Mouse (Mus musculus): ENCODE data around the gene Scn8a. TPM values are rescaled to one million over a fixed set of nuclear protein-coding genes. Genes with fewer than 3 reads are reported as not detected.
A peak's percentile ranks its signal among the peaks of the same experiment; 100 is the strongest.

Scn8a gene
- polyA plus RNA-seq, 1 experiment from 2014 or later: 29.2 TPM

- Histone ChIP-seq H3K27me3 (replicated peaks) (no peaks in the 10 kb centered on the region), H3K9me3 (replicated peaks) (no peaks in the 10 kb centered on the region), H3K4me2 (no peak overlapping the region), H3K4me1 (peaks cover 12% of the 10 kb centered on the region), H3K36me3 (no peaks in the 10 kb centered on the region), H3K27ac (replicated peaks) (no peak overlapping the region), H3K4me3 (replicated peaks) (no peak overlapping the region), H3K9ac (replicated peaks) (no peak overlapping the region)
- ATAC-seq (ENCODE audit: low FRiP score): no peak; the same call in 1 of the 2 replicates
- 28% methylated on average over 4 of the region's 4 CpGs for WGBS
Observed at GRCm38 (mm10) chr15:101088291-101088690, 218.6 kb downstream of the Scn8a start.

GRCm38 (mm10) chr15:101091551-101091950, 221.9 kb downstream of the Scn8a start:
- Histone ChIP-seq H3K27me3 (replicated peaks) (no peaks in the 10 kb centered on the region), H3K9me3 (replicated peaks) (no peaks in the 10 kb centered on the region), H3K27ac (replicated peaks) (no peak overlapping the region), H3K4me2 (no peak overlapping the region), H3K4me3 (replicated peaks) (no peak overlapping the region), H3K4me1 (peaks cover 21% of the 10 kb centered on the region), H3K9ac (replicated peaks) (no peak overlapping the region), H3K36me3 (no peaks in the 10 kb centered on the region)
- ATAC-seq (ENCODE audit: low FRiP score): no peak
- WGBS: 92% methylated on average over 8 of the region's 8 CpGs

GRCm38 (mm10) chr15:101092121-101092828, 222.6 kb downstream of the Scn8a start:
- no peak overlapping the region for H3K9ac ChIP-seq (replicated peaks)
- H3K9me3 ChIP-seq (replicated peaks): no peaks in the 10 kb centered on the region
- peak; percentile 21; the same call in 1 of the 2 replicates for ATAC-seq (ENCODE audit: low FRiP score)
- H3K36me3 ChIP-seq: no peaks in the 10 kb centered on the region
- H3K4me1 ChIP-seq: peaks cover 21% of the 10 kb centered on the region
- H3K27me3 ChIP-seq (replicated peaks): no peaks in the 10 kb centered on the region
- 21% methylated on average over 14 of the region's 14 CpGs for WGBS
- peak overlapping the region; percentile 57 for H3K27ac ChIP-seq (replicated peaks)
- peak overlapping the region; percentile 29 for H3K4me2 ChIP-seq
- no peak overlapping the region for H3K4me3 ChIP-seq (replicated peaks)

- Histone ChIP-seq H3K4me1 (peaks cover 25% of the 10 kb centered on the region), H3K36me3 (no peaks in the 10 kb centered on the region), H3K27me3 (replicated peaks) (no peaks in the 10 kb centered on the region), H3K4me2 (peak overlapping the region; percentile 29), H3K9me3 (replicated peaks) (no peaks in the 10 kb centered on the region), H3K9ac (replicated peaks) (no peak overlapping the region), H3K27ac (replicated peaks) (peak overlapping the region; percentile 64), H3K4me3 (replicated peaks) (no peak overlapping the region)
- 9% methylated on average over 25 of the region's 25 CpGs for WGBS
- ATAC-seq (ENCODE audit: low FRiP score): peak; percentile 77
Observed at GRCm38 (mm10) chr15:101092829-101093648, 223.4 kb downstream of the Scn8a start.

DNA sequence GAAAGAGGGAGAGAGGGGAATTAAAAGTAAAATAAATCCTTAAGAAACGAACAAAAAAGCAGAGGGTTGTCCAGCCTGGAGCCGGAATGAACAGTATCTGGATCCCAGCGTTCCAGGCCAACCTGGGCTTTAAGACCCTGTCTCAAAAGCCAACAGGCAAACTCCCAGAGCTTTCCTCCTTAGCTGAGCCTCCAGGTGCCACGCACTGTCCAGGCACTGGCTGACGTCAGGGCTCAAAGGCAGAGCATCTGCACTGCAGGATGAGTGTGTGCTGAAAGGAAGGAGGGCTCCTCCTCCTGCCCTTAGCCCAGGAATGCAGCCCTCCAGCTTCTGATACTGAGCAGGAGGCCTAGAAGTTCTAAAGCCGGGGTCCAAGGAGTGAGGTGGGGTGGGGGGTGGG, 224.3 kb downstream of the Scn8a start:
- Histone ChIP-seq H3K4me2 (no peak overlapping the region), H3K4me3 (replicated peaks) (no peak overlapping the region), H3K9me3 (replicated peaks) (no peaks in the 10 kb centered on the region), H3K36me3 (no peaks in the 10 kb centered on the region), H3K27ac (replicated peaks) (no peak overlapping the region), H3K4me1 (peaks cover 30% of the 10 kb centered on the region), H3K27me3 (replicated peaks) (no peaks in the 10 kb centered on the region), H3K9ac (replicated peaks) (no peak overlapping the region)
- no peak for ATAC-seq (ENCODE audit: low FRiP score)
- WGBS: 44% methylated on average over 6 of the region's 6 CpGs

- H3K4me3 ChIP-seq (replicated peaks): no peak overlapping the region
- H3K9me3 ChIP-seq (replicated peaks): no peaks in the 10 kb centered on the region
- no peaks in the 10 kb centered on the region for H3K27me3 ChIP-seq (replicated peaks)
- no peak overlapping the region for H3K9ac ChIP-seq (replicated peaks)
- H3K4me2 ChIP-seq: no peak overlapping the region
- H3K4me1 ChIP-seq: peaks cover 30% of the 10 kb centered on the region
- 63% methylated on average over 9 of the region's 9 CpGs for WGBS
- no peak for ATAC-seq (ENCODE audit: low FRiP score)
- no peaks in the 10 kb centered on the region for H3K36me3 ChIP-seq
- no peak overlapping the region for H3K27ac ChIP-seq (replicated peaks)
Observed at GRCm38 (mm10) chr15:101094979-101095378, 225.3 kb downstream of the Scn8a start.

DNA sequence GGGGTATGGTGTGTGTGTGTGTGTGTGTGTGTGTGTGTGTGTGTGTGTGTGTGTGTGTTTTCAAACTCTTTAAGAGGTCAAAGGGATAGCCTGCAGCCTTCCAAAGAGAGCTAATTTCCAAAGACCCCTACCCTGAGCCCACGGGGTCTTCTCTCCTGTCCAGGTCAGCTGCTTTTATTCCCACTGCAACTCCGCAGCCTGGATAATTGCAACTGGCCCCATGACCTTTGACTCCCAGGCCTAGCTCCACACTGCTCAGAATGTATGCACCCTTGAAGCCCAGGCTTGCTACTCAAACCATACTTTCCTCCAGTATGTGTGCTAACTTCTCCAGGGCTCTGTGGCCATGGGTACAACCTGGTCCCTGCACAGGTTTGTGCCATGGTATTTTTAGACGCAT, 225.7 kb downstream of the Scn8a start:
- H3K9ac ChIP-seq (replicated peaks): no peak overlapping the region
- no peak for ATAC-seq (ENCODE audit: low FRiP score)
- peaks cover 30% of the 10 kb centered on the region for H3K4me1 ChIP-seq
- no peaks in the 10 kb centered on the region for H3K9me3 ChIP-seq (replicated peaks)
- H3K4me2 ChIP-seq: no peak overlapping the region
- H3K27ac ChIP-seq (replicated peaks): no peak overlapping the region
- H3K4me3 ChIP-seq (replicated peaks): no peak overlapping the region
- 44% methylated on average over 3 of the region's 3 CpGs for WGBS
- no peaks in the 10 kb centered on the region for H3K27me3 ChIP-seq (replicated peaks)
- no peaks in the 10 kb centered on the region for H3K36me3 ChIP-seq

Other genes with a start within 250 kb of the Scn8a start
- gene Smagp, start 232.9 kb upstream of the Scn8a start, polyA plus RNA-seq (2015; fragmentation: Nextera tagmentation; extraction: Ambion mirVana): 3.0 and 7.4 TPM in 2 replicates
- 2.6 and 11.0 TPM in 2 replicates for gene Bin2, start 200.3 kb upstream of the Scn8a start, polyA plus RNA-seq (2015; fragmentation: Nextera tagmentation; extraction: Ambion mirVana)
- 3.1 and 5.8 TPM in 2 replicates for gene Cela1, start 181.9 kb upstream of the Scn8a start, polyA plus RNA-seq (2015; fragmentation: Nextera tagmentation; extraction: Ambion mirVana)
- 0.33 and 1.5 TPM in 2 replicates for gene Galnt6, start 140.5 kb upstream of the Scn8a start, polyA plus RNA-seq (2015; fragmentation: Nextera tagmentation; extraction: Ambion mirVana)
- gene Slc4a8, start 108.1 kb upstream of the Scn8a start, polyA plus RNA-seq (2015; fragmentation: Nextera tagmentation; extraction: Ambion mirVana): 20.9 and 25.9 TPM in 2 replicates
- 0.14 TPM in 1 of 2 replicates, not detected in the other for gene Gm47841, start 177.5 kb downstream of the Scn8a start, polyA plus RNA-seq (2015; fragmentation: Nextera tagmentation; extraction: Ambion mirVana)
- 0.20 and 0.22 TPM in 2 replicates for gene Fignl2, start 208.7 kb downstream of the Scn8a start, polyA plus RNA-seq (2015; fragmentation: Nextera tagmentation; extraction: Ambion mirVana)
- not detected in 2 replicates for gene Ankrd33, start 245.9 kb downstream of the Scn8a start, polyA plus RNA-seq (2015; fragmentation: Nextera tagmentation; extraction: Ambion mirVana)